Mouse (Mus musculus) MEL (cell line): ENCODE data around the gene Arl4a.

Source experiments
- CTCF ChIP-seq, 3 experiments: IDR thresholded peaks in 2 of 3; conservative IDR thresholded peaks in 1 of 3; 2 replicates each; pipeline ENCODE4 v1.5.1; 2011 to 2012; ENCODE audit warnings: low read length in 3 of 3, low read depth in 2 of 3, mild to moderate bottlenecking in 2 of 3, improper control_type of control experiment in 1 of 3, inconsistent platforms in 1 of 3, mixed read lengths in 1 of 3, moderate library complexity in 1 of 3; ENCODE audit not compliant: control insufficient read depth in 1 of 3, insufficient read depth in 1 of 3, poor library complexity in 1 of 3, severe bottlenecking in 1 of 3
- ELF1 ChIP-seq: IDR thresholded peaks from 2 replicates; pipeline ENCODE4 v1.6.1; 2014; ENCODE audit warnings: low read depth, mild to moderate bottlenecking, inconsistent platforms, low read length, improper control_type of control experiment, moderate library complexity
- KAT2A ChIP-seq: conservative IDR thresholded peaks from 2 replicates; pipeline ENCODE4 v1.6.1; 2012; ENCODE audit warnings: low read depth, low read length, improper control_type of control experiment, inconsistent platforms
- MAX ChIP-seq: IDR thresholded peaks from 2 replicates; pipeline ENCODE4 v1.6.1; 2011; ENCODE audit warnings: low read length, improper control_type of control experiment
- MEF2A ChIP-seq: IDR thresholded peaks from 2 replicates; pipeline ENCODE4 v1.6.1; 2014; ENCODE audit warnings: low read depth, mild to moderate bottlenecking, inconsistent platforms, low read length, improper control_type of control experiment; ENCODE audit not compliant: poor library complexity, insufficient replicate concordance, severe bottlenecking; ENCODE audit errors: extremely low read depth
- NELFE ChIP-seq: IDR thresholded peaks from 2 replicates; pipeline ENCODE4 v1.6.1; 2011; ENCODE audit warnings: low read depth, low read length, improper control_type of control experiment
- NRF1 ChIP-seq: IDR thresholded peaks from 2 replicates; pipeline ENCODE4 v1.6.1; 2014; ENCODE audit warnings: low read depth, mild to moderate bottlenecking, inconsistent platforms, low read length, improper control_type of control experiment, moderate library complexity; ENCODE audit not compliant: poor library complexity, insufficient read depth, severe bottlenecking
- POLR2A ChIP-seq, 2 experiments: IDR thresholded peaks; 2 replicates each; pipeline ENCODE4 v1.6.1; 2011 to 2012; ENCODE audit warnings: low read length in 2 of 2, mild to moderate bottlenecking in 2 of 2, control low read depth in 1 of 2, improper control_type of control experiment in 1 of 2, low read depth in 1 of 2, moderate library complexity in 1 of 2; ENCODE audit not compliant: control insufficient read depth in 1 of 2, insufficient read depth in 1 of 2, poor library complexity in 1 of 2
- POLR2AphosphoS5 ChIP-seq: IDR thresholded peaks from 2 replicates; pipeline ENCODE4 v1.6.1; 2012; ENCODE audit warnings: low read depth, borderline replicate concordance, mild to moderate bottlenecking, inconsistent platforms, low read length, moderate library complexity, mixed read lengths
- SIN3A ChIP-seq: IDR thresholded peaks from 2 replicates; pipeline ENCODE4 v1.6.1; 2012; ENCODE audit warnings: low read length, improper control_type of control experiment, inconsistent platforms
- UBTF ChIP-seq: IDR thresholded peaks from 2 replicates; pipeline ENCODE4 v1.6.1; 2012; ENCODE audit warnings: low read depth, mild to moderate bottlenecking, inconsistent platforms, low read length, improper control_type of control experiment, moderate library complexity, borderline replicate concordance; ENCODE audit not compliant: insufficient read depth
- USF1 ChIP-seq: IDR thresholded peaks from 2 replicates; pipeline ENCODE4 v1.6.1; 2014; ENCODE audit warnings: low read depth, mild to moderate bottlenecking, inconsistent platforms, low read length, improper control_type of control experiment, moderate library complexity
- USF2 ChIP-seq, 2 experiments: IDR thresholded peaks; 2 replicates each; pipeline ENCODE4 v1.6.1; 2011 to 2012; ENCODE audit warnings: improper control_type of control experiment in 2 of 2, low read length in 2 of 2, borderline replicate concordance in 1 of 2, inconsistent platforms in 1 of 2, low read depth in 1 of 2, mild to moderate bottlenecking in 1 of 2; ENCODE audit not compliant: insufficient read depth in 1 of 2
- ZKSCAN1 ChIP-seq: IDR thresholded peaks from 2 replicates; pipeline ENCODE4 v1.6.1; 2012; ENCODE audit warnings: low read depth, mild to moderate bottlenecking, inconsistent platforms, low read length, improper control_type of control experiment, moderate library complexity

- TF ChIP-seq CTCF (IDR thresholded peaks at IDR 0.05 in 2 of 3, conservative IDR thresholded peaks at IDR 0.05 in 1 of 3; ENCODE audit: control insufficient read depth in 1 of 3, insufficient read depth in 1 of 3, low read depth in 2 of 3, low read length in 3 of 3, poor library complexity in 1 of 3, severe bottlenecking in 1 of 3) (no peak), KAT2A (no peak), NRF1 (no peak), ELF1 (no peak), SIN3A (no peak), POLR2A (IDR thresholded peaks at IDR 0.05; ENCODE audit: control insufficient read depth in 1 of 2, insufficient read depth in 1 of 2, low read depth in 1 of 2, low read length in 2 of 2, poor library complexity in 1 of 2) (no peak), UBTF (no peak), USF1 (no peak), USF2 (IDR thresholded peaks at IDR 0.05; ENCODE audit: borderline replicate concordance in 1 of 2, insufficient read depth in 1 of 2, low read depth in 1 of 2, low read length in 2 of 2) (no peak), POLR2AphosphoS5 (no peak), MEF2A (no peak), ZKSCAN1 (no peak), MAX (no peak), NELFE (no peak)
Measured at GRCm38 (mm10) chr12:39998070-39998852, 39.6 kb downstream of the Arl4a start.
